Mouse (Mus musculus) cerebral cortex, adult 2 months (tissue): ENCODE data around the gene Pcmt1.

ENCODE experiments used
- WGBS: fragments of 180-500 bp; shearing (Covaris S2); methylation state at CpG from one replicate; pipeline ENCODE4 v1.1.7; 2018; 5-methylcytosine and 5-hydroxymethylcytosine counted together

Pcmt1 gene

DNA sequence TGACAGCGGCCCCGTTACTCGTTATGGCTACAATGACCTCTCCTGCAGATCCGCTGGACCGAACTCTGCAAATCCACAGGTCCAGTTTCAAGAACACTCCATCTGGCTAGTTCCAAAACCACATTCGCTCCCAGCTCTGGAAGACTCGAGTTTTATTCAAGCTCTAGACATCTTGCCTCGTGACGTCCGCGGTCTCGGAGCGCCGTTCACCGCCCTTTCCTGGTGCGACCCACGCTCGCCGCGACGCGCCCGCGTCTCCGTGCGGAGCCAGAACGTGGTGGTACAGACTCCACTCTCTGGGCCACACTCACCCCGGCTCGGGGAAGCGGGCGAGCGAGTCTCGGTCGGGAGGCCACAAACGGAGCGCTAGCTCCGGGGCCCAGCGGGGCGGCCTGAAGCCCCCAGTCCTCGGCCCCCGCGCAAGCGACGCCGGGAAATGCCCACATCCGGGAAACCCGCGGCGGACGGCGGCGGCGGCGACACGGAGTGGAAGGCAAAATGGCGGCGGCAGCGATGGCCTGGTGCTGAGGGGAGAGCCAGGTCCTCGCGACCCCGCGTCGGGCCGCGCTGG lies at the start of gene Pcmt1, which contains the start of gene Lats1:
Gene Pcmt1, minus strand, starts transcription at position 406 of the 571 bp plus-strand sequence.
Gene Lats1, plus strand, starts transcription at position 484 of the 571 bp plus-strand sequence.
- under 1% methylated on average over 65 of the region's 65 CpGs for WGBS

DNA sequence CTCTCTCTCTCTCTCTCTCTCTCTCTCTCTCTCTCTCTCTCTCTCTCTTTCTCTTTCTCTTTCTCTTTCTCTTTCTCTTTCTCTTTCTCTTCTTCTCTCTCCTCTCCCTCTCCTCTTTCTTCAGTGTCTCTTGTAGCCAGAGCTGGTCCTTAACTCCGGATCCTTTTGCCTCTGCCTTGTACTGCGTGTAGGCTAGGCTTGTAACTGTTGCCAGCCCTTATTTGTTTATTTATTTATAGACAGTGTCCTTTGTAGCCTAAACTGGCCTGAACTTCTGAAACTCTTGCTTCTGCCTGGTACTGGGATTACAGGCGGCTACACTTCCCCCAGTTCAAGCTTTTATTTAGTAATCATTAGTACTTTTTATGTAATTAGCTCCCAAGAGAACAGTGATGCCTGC lies 46.1 kb upstream of the Pcmt1 start:
- 13% methylated on average over 3 of the region's 3 CpGs for WGBS

DNA sequence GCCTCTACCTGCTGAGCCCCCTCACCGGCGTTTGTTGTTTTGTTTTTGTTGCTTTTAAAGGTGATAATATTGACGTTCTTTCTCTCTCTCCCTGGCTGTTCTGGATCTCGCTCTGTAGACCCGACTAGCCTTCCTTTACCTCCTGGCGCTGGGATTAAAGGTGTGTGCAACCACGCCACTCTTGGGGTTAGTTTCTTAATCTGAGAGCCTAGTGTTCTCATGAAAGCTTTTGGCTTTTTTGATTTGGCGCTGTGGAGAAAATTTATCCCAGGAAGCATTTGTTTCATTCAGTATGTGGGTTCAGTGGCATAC lies 45.5 kb upstream of the Pcmt1 start:
- 0% methylated on average over 8 of the region's 8 CpGs for WGBS

DNA sequence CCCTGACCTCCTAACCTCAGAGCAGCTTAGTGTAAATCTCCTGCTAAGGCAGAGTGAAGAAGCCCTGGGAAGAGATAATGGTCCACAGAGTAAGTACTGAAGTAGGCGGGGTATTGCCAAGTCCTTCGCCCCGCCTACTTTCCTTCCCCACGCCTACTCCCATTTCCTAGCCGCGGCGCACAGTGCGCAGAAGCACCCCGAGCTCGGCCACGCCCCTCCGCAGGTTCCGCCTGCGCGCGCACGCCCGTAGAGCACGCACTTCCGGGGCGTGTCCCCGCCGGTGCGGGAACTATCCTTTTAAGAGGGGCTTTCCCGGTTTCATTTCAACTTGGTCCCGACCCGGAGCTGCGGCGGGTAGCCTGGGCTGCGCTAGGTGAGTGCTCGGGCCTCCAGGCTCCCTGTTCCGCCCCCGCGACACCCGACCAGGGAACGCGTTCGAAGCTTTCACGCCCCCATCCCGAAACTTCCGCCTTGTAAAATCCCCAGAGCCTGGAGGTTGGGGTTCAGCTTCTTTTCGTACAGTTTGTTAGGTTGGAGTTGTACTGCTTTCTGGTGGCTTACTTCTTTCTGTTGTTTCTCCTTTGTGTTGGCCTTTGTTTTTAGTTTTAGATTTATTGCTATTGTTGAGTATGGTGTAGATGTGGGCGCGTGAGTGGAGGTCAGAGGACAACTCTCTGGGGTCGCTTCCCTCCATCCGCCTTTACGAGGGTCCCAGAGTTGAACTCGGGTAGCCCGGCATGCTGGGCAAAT lies 45.0 kb upstream of the Pcmt1 start, which contains the start of gene Katna1:
Gene Katna1, plus strand, starts transcription at position 250 of the 750 bp plus-strand sequence.
- WGBS = under 1% methylated on average over 49 of the region's 49 CpGs

DNA sequence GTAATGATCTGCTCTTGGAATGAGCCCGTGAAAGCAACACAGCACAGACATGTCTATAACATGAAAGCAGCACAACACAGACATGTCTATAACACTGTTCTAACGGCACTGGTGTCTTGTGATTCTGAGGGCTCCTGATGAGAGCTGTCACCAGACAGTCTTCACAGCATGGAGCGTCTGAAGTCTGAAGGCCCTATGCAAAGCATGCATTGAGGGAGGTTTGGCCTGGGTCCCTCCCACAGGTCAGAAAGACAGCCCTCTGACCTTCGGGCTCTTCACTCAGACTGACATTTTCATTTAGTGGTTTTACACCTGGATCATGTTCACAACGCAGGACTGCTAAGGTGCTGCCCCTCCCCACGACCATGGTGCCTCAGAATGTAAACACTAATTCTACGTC lies 34.1 kb upstream of the Pcmt1 start:
- WGBS = 82% methylated on average over 7 of the region's 7 CpGs

DNA sequence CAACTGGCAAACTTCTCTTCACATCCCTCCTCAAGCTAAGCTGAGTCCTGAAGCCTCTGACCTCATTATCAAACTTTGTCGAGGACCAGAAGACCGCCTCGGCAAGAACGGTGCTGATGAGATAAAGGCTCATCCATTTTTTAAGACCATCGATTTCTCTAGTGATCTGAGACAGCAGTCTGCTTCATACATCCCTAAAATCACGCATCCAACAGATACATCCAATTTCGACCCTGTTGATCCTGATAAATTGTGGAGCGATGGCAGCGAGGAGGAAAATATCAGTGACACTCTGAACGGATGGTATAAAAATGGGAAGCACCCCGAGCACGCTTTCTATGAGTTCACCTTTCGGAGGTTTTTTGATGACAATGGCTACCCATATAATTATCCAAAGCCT lies 31.6 kb upstream of the Pcmt1 start:
- WGBS = 90% methylated on average over 13 of the region's 13 CpGs

DNA sequence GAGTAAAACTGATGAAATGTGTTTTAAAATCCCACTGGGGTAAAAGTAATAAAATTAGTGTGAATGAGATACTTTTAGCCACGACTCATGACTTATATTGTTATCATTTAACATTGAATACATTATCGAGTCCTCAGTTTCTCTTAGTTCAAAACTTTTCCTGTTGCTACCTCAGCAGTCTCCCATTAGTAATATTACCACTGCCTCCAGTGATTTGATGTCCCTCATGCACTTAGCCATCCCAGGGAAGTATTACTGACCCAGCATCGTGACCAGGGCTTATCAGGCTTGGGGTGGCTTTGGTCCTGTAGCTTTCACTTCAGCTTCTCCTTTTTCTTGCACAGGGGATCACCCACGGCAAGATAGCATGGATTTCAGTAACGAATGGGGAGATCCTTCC lies 29.2 kb upstream of the Pcmt1 start:
- 88% methylated on average over 5 of the region's 5 CpGs for WGBS

DNA sequence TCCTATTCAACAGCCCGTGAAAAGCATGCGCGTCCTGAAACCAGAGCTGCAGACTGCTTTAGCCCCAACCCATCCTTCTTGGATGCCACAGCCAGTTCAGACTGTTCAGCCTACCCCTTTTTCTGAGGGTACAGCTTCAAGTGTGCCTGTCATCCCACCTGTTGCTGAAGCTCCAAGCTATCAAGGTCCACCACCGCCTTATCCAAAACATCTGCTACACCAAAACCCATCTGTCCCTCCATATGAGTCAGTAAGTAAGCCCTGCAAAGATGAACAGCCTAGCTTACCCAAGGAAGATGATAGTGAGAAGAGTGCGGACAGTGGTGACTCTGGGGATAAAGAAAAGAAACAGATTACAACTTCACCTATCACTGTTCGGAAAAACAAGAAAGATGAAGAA lies 21.6 kb upstream of the Pcmt1 start:
- WGBS = 87% methylated on average over 6 of the region's 6 CpGs

DNA sequence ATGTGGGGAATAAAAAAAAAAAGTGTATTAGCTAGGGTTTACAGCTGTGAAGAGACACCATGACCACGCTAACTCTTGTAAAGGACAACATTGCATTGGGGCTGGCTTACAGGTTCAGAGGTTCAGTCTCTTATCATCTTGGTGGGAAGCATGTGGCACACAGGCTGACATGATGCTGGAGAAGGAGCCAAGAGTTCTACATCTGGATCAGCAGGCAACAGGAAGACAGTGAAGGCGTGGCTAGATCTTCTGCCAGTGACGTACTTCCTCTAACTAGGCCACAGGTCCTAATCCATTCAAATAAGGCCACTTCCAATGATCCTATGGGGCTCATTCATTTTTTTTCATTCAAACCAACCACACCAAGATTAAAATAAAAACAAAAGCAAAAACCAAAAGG lies 19.2 kb upstream of the Pcmt1 start:
- WGBS = 83% methylated on average over 3 of the region's 3 CpGs

DNA sequence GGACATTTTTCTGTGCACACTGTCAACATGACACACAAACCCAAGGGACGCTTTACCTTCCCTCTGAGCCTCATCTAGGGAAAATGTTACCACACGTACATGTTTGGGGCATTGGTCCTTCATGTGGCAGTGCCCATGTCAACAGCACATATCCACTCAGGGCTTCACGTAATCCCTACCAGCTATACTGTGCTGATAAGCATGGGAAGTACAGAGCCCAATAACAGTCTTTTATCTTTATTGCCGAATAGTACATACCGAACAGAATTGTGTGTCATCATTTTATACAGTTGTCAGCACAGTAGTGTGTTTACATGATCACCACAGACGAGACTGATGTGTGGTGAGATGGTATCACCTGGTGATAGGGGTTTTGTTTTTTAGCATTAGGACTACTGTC lies 6.0 kb upstream of the Pcmt1 start:
- WGBS = 86% methylated on average over 6 of the region's 6 CpGs

DNA sequence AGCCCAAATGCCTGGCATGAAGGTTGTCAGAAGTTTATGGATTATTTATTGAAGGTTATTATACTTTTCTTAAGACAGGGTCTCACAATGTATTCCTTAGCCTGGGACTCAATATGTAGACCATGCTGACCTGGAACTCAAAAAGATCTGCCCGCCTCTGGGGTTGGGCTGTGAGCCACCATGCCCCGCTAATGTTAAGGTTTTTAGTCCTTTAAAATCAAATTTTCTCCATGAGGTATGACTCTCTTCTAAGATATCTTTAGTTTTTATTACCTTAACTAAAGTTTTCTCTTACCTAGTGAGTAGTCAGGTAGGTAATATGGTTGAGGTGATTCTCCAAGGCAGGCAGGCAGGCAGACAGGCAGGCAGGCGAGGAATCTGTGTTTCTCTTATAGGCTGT lies 1.3 kb upstream of the Pcmt1 start:
- 39% methylated on average over 3 of the region's 3 CpGs for WGBS

DNA sequence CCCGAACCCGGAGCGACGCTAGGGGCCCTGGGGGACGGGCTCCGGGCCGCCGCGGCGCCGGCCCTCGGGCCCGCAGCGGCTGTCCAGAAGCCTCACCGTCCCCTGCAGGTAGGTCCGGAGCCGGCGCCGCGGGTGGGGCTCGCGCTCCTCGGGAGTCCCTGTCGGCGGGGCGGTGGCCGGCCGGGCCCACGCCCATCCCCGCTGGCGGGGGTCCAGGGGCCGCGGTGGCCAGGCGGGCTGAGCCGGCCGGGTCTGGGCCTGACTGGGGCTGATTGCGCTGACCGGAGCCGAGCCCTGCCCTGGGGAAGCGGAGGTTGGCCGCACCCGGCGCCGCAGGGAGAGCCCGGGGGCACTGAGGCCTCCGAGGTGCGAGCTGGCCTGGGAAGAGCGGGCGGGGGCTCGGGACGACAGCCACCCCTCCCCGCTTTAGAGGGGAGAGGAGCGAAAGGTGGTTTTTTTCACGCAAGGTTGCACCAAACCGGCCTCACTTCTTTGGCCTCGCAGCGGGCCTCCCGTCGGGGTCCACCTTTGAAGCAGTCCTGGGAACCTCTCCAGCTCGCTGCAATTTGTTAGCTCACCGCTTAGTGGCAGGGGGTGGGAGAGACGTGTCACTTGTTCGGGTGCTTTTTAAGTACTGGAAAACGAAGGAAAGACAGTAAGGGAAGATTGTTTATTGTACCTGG lies 548 bp upstream of the Pcmt1 start:
- WGBS = 1% methylated on average over 63 of the region's 64 CpGs

DNA sequence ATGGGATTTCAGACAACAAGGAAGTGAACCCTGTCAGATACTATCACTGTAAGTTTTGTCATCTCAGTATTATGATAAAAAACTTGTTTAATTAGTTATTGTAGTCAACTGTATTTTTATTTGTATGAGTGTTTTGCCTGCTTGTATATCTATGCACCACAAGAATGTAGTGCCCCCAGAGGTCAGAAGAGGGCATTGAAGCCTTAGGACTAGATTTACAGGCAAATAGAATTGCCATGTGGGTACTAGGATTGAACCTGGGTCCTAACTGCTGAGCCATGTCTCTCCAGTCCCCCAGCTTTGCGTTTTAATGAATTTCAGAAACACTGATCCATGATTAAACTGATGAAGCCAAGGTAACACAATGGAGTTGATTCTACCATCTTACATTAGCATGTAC lies 7.3 kb downstream of the Pcmt1 start:
- 65% methylated on average over 1 of the region's 1 CpGs for WGBS

DNA sequence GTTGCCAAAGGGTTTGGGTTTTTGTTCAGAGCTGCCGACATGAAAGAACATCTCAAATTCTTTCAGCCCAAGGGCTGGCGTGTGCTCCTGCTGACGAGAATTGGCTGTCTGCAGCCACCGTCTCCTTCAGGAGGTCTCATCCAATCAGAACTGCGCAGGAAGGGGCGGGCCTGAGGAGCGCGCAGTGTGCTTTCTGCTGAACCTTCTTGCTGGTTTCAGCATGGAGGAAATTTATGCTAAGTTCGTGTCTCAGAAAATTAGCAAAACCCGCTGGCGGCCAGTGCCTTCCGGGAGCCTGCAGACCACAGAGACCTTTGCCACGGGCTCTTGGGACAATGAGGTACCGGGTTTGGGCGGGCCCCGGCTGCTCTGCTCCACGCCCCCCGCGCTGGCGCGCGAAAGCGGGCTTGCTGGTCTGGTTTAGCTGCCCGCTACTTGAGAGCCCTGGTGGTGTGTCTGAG lies 13.6 kb downstream of the Pcmt1 start, which contains the start of gene Nup43:
Gene Nup43, plus strand, starts transcription at position 162 of the 461 bp plus-strand sequence.
- WGBS = under 1% methylated on average over 24 of the region's 24 CpGs

DNA sequence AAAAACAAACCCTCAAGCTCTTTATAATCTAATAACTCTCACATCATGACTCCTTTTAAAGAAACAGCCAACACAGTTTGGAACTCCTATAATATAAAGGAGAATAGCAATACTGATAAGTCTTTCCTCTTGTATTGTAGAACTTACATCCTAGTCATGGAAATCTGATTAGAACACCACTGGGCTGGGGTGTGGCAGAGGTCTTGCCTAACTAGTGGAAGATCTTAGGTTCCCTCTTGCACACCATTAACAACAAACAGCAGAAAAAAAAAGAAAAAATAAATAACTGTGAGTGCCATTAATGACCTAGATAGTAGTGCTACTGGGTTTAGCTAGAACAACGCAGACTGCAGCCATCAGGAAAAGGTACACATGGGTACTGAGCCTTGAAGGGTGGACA lies 16.0 kb downstream of the Pcmt1 start:
- WGBS = 91% methylated on average over 1 of the region's 1 CpGs

DNA sequence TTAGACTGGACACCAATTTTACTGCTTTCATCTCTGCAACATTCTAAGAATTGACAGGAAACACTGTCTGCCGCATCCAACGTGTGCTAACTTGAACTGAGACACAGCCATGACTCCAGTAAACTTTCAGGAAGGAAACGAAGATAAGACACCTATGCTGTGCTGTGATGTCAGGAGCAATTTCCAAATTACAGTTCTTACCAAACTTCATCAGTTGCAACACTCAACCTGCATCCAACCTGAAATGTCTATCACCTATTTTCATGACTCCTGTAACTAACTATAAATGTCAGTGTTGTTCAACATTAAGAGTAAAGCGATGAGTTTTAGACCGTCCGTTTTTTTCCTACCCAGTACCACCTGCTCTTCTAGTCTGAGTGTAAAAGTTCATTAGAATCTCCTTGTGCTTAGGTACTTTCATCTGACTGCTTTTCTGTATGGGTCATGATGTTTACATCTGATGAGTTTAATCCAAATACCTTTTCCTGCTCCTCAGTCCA lies 16.9 kb downstream of the Pcmt1 start:
- 40% methylated on average over 6 of the region's 6 CpGs for WGBS

DNA sequence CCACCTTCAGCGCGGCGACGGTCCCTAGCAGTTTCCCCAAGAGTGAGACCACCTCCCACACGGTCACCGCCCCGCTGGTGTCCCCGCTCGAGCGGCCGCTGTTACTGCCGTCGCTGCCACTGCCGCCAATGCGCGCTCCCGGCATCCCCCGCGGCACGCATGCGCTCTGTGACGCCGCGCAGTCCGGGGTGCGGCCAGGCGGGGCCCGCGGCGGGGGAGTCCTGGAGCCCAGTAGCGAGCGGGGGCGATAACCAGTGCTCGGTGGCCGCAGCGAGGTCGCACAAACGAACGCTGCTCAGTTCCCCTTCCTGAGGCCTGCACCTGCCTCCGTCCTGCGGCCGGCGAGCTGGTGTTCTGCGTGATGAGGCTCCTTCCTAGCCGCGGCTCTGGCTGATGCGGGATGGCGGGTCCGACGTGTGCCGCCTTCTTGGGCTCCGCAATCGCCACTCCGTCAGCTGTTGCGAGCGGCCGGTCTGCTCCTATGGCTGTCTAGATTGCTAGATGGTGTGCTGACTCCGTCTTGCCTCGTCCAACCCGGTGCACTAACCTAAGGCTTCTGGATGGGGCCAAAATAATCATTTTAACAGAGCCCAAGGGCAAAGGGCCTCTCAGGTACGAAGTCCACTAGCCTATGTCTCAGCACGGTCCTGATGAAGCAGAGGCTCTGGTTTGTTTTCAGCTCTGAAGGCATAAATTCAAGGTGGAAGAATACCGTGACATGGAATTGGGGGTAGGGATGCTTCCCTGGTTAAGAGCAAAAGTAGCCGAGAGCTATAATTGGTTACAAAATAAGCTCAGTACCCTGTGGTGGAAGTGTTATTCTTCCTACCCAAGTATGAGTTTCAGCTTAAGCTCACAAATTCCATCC lies 17.5 kb downstream of the Pcmt1 start:
- WGBS = under 1% methylated on average over 64 of the region's 64 CpGs

DNA sequence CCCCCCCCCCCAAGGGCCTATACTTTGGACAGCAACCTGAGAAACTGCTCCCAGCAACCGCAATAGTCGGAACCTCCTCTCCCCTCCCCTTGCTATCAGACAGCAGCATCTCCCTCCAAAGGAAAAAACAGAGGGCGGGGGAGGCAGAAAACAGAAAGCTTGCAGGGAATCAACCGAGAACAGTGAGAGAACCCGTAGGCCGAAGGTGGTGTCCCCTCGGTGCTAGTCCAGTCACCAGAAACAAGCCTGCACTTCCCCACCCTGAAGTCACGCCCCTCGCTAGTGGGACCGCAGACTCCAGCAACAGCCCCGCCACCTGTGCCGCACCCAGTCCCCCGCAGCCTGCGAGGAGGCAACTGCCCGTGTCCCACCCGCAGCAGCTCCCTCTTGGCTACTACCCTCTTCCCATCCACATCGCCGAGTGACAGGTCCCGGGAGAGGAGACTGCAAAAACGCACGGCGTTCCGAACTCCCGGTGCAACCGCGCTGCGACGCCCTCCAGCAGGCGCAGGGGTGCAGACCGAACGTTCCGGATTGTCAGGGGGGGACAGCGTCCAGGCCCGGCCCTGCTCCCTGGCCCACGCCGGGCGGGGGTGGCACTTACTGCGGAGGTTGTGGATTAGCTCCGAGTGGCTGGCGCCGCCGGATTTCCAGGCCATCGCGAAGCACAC lies 18.3 kb downstream of the Pcmt1 start:
- WGBS = under 1% methylated on average over 44 of the region's 44 CpGs

DNA sequence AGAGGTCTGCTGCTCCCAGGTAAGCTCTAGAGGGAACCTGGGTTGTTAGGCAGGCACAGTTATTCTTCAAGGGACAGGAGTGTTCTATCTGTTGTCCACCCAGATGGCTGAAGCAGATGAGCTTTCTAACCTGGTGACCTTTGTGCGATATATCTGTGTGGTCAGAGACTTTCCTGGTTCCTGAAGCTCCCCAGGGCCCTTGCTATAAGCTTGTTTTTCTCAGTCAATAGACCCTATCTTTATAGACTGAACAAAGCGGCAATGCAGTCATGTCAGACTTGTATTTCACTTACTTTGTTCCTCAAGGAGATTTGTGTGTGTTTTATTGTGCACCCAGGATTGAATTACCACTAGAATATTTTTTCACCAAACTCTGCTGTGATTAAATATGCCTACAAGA lies 29.9 kb downstream of the Pcmt1 start:
- 92% methylated on average over 2 of the region's 2 CpGs for WGBS

DNA sequence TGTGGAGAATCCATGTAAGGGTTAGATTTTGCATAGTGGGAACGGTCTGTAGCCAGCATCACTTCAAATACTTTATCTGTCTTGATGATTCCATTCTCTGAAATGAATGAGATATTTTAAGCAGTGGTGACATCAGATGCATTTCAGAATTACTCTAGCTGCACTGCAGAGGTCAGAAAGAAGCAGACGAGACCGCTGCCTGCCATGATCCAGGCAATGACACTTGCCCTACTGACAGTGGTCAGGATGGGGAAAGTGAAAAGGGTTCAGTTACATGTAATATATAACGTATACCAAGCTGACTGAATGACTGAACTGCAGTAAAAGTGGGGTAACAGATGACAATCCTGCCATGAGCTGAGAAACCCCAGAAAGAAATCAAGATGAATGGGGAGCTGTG lies 31.9 kb downstream of the Pcmt1 start:
- 55% methylated on average over 4 of the region's 4 CpGs for WGBS

DNA sequence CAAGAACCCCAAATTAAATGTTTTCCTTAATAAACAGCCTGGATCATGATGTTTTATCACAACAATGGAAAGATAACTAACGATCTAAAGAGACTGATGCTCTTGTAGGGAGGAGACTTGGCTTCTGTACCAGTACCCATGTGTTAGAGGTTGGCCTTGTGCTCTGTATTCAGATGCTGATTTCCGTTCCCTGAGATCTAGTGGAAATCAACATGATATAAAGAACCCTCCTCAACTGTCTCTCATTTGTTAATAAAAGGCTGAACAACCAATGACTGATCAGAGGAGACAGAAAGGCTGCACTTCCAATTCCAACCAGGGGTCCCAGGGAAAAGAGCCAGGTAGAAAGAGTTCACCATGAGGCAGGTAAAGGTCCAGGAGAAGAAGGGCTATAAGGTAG lies 35.0 kb downstream of the Pcmt1 start:
- 48% methylated on average over 2 of the region's 2 CpGs for WGBS
